Mouse (Mus musculus) forebrain, embryonic 14.5 days (tissue): ENCODE results near the gene Wdr75. TPM values are rescaled to one million over a fixed set of nuclear protein-coding genes. Genes with fewer than 3 reads are reported as not detected.

ENCODE experiments used
- ATAC-seq: fragments of 200-750 bp; cut with Nextera tagmentation; 2 replicates; pipeline ENCODE4 v1.8.0; 2017; ENCODE audit warnings: mild to moderate bottlenecking, moderate library complexity
- DNase-seq: peaks from one replicate; pipeline ENCODE4 v3.0.0-alpha.2; 2015; ENCODE audit warnings: low spot score
- H3K27ac ChIP-seq: fragments of 300-500 bp; sonication (generic); 2 replicates; pipeline ENCODE4 v1.5.1; 2014; ENCODE audit warnings: low read depth, mild to moderate bottlenecking, control low read depth, low read length, moderate library complexity
- H3K27me3 ChIP-seq: fragments of 300-500 bp; sonication (generic); replicated peaks from 2 replicates; pipeline ENCODE4 v1.6.1; 2014; ENCODE audit warnings: low read length, control low read depth, mixed read lengths; ENCODE audit not compliant: control insufficient read depth, insufficient read depth
- H3K36me3 ChIP-seq: fragments of 300-500 bp; sonication (generic); 2 replicates; pipeline ENCODE4 v1.6.1; 2014; ENCODE audit warnings: low read length, control low read depth; ENCODE audit not compliant: control insufficient read depth, insufficient read depth
- H3K4me1 ChIP-seq: fragments of 300-500 bp; sonication (generic); 2 replicates; pipeline ENCODE4 v1.6.1; 2014; ENCODE audit warnings: antibody characterized with exemption, low read length, control low read depth; ENCODE audit not compliant: control insufficient read depth, insufficient read depth
- H3K4me2 ChIP-seq: fragments of 300-500 bp; sonication (generic); 2 replicates; pipeline ENCODE4 v1.6.1; 2014; ENCODE audit warnings: mild to moderate bottlenecking, control low read depth, low read length
- H3K4me3 ChIP-seq: fragments of 300-500 bp; sonication (generic); 2 replicates; pipeline ENCODE4 v1.5.1; 2014; ENCODE audit warnings: low read depth, low read length, control low read depth
- H3K9ac ChIP-seq: fragments of 300-500 bp; sonication (generic); 2 replicates; pipeline ENCODE4 v1.6.1; 2014; ENCODE audit warnings: mild to moderate bottlenecking, low read length, control low read depth, moderate library complexity
- H3K9me3 ChIP-seq: fragments of 300-500 bp; sonication (generic); replicated peaks from 2 replicates; pipeline ENCODE4 v1.6.1; 2016; ENCODE audit warnings: low read length, control low read depth, mixed read lengths; ENCODE audit not compliant: control insufficient read depth
- whole genome bisulfite sequencing: fragments of 180-500 bp; shearing (Covaris S2); extraction: QIAGEN DNeasy Blood & Tissue Kit; methylation state at CpG from one replicate; pipeline ENCODE4 v1.1.7; 2014; 5-methylcytosine and 5-hydroxymethylcytosine counted together
- polyA plus RNA-seq: library from polyadenylated mRNA; unstranded; fragments of >200 nt; fragmentation: Nextera tagmentation; extraction: Ambion mirVana; gene quantifications from 2 replicates; pipeline ENCODE4 v1.2.1, GENCODE M21; 2014

The Wdr75 gene
- polyA plus RNA-seq, 1 experiment from 2014 or later = 66.9 TPM

DNA sequence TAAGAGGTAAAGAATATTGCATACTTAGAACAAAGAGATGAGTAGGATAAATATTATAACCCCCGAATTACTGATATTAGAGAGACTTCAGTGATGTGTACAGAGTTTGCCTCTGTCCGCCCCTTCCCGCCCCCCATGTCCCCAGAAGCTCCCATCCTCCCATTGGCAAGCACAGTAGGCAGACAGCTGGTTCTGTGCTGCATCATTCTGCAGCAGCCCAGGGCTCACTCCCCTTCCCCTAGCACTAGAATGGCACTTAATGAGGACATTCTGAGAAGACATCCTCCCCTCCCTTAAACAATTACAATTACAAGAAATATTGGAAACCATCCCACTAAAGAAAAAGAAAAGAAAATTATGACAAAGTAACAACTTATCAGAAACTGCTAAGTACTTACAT is 68.7 kb downstream of the Wdr75 start:
- no peak for ATAC-seq
- H3K4me3 ChIP-seq = no peak overlapping the region
- H3K4me2 ChIP-seq = no peak overlapping the region
- 89% methylated on average over 3 of the region's 3 CpGs for WGBS
- no peaks in the 10 kb centered on the region for H3K36me3 ChIP-seq
- no peaks in the 10 kb centered on the region for H3K27me3 ChIP-seq
- no peak overlapping the region for H3K27ac ChIP-seq
- H3K4me1 ChIP-seq = no peaks in the 10 kb centered on the region
- DNase-seq = no peak
- H3K9ac ChIP-seq = no peak overlapping the region
- H3K9me3 ChIP-seq = no peaks in the 10 kb centered on the region

GRCm38 (mm10) chr1:45864564-45865014 is 69.6 kb downstream of the Wdr75 start:
- Histone ChIP-seq H3K9me3 (no peaks in the 10 kb centered on the region), H3K27ac (no peak overlapping the region), H3K4me2 (no peak overlapping the region), H3K27me3 (no peaks in the 10 kb centered on the region), H3K9ac (no peak overlapping the region), H3K36me3 (no peaks in the 10 kb centered on the region), H3K4me3 (no peak overlapping the region), H3K4me1 (no peaks in the 10 kb centered on the region)
- no peak for DNase-seq
- no peak for ATAC-seq
- WGBS = 67% methylated on average over 4 of the region's 4 CpGs

- no peaks in the 10 kb centered on the region for H3K9me3 ChIP-seq
- no peaks in the 10 kb centered on the region for H3K36me3 ChIP-seq
- WGBS = 65% methylated on average over 1 of the region's 1 CpGs
- H3K4me1 ChIP-seq = no peaks in the 10 kb centered on the region
- H3K4me2 ChIP-seq = no peak overlapping the region
- no peaks in the 10 kb centered on the region for H3K27me3 ChIP-seq
- no peak overlapping the region for H3K9ac ChIP-seq
- DNase-seq (no peak), ATAC-seq (no peak)
- H3K4me3 ChIP-seq = no peak overlapping the region
- no peak overlapping the region for H3K27ac ChIP-seq
Measured at GRCm38 (mm10) chr1:45865316-45865715, 70.3 kb downstream of the Wdr75 start.

DNA sequence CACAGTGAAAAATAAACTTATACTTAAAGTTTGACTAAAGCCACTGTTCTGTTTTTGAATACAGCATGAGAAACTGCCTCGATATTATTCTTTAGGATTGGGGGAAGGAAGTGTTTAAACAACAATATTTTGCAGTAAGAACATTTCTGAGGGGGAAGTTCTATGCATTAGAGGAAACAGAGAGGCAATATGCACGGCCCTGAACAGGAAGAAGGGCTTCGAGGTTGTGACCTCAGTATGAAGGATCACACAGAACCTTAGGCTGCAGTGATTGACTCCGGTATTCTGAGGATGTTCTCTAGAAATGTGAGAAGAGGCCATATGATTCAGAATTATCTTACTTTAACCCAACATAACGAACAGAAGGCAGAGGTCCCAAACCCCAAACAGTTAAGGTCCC is 70.8 kb downstream of the Wdr75 start:
- Histone ChIP-seq H3K4me2 (no peak overlapping the region), H3K9ac (no peak overlapping the region), H3K4me1 (no peaks in the 10 kb centered on the region), H3K9me3 (no peaks in the 10 kb centered on the region), H3K27ac (no peak overlapping the region), H3K4me3 (no peak overlapping the region), H3K27me3 (no peaks in the 10 kb centered on the region), H3K36me3 (no peaks in the 10 kb centered on the region)
- DNase-seq (no peak), ATAC-seq (no peak)
- WGBS = 89% methylated on average over 5 of the region's 5 CpGs

DNA sequence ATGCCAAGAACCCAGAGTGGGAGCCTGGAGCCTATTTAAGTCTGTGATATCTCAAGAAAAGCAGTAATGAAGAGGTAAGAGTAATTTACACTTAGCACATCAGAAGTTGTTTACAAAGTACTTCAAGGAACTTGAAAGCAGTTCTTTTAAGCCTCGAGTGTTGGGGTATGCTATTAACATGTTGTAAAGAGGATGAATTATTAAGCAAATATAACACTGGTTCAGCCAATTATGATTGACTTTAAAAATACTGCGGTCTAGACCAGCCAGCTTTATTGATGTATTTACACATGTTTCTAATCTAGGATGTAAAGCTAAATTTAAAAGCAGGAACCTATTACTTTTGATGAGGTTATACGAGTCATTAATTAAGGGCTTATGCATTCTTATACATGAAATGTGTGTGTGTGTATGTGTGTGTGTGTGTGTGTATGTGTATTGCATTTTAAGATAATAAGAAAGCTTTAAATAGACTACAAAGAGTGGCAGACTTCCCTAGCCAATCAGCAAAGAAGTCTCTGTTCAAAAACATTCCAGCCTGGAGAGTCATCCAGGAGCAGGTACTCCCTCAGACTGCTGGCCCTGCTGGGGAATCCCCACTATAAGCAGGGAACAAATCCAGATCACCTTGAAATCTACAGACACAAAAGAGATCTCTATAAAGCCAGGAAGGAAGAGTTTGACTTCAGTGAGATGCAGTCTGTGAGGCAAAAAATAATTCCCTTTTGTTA is 71.5 kb downstream of the Wdr75 start:
- DNase-seq (no peak), ATAC-seq (no peak)
- no peaks in the 10 kb centered on the region for H3K4me1 ChIP-seq
- H3K27ac ChIP-seq = no peak overlapping the region
- H3K9ac ChIP-seq = no peak overlapping the region
- no peaks in the 10 kb centered on the region for H3K36me3 ChIP-seq
- WGBS = 73% methylated on average over 3 of the region's 3 CpGs
- H3K4me3 ChIP-seq = no peak overlapping the region
- no peak overlapping the region for H3K4me2 ChIP-seq
- H3K27me3 ChIP-seq = no peaks in the 10 kb centered on the region
- no peaks in the 10 kb centered on the region for H3K9me3 ChIP-seq

- DNase-seq (no peak), ATAC-seq (no peak)
- Histone ChIP-seq H3K4me3 (no peak overlapping the region), H3K4me2 (no peak overlapping the region), H3K27me3 (no peaks in the 10 kb centered on the region), H3K9ac (no peak overlapping the region), H3K4me1 (no peaks in the 10 kb centered on the region), H3K27ac (no peak overlapping the region), H3K9me3 (no peaks in the 10 kb centered on the region), H3K36me3 (no peaks in the 10 kb centered on the region)
- whole genome bisulfite sequencing = 91% methylated on average over 1 of the region's 1 CpGs
Measured at GRCm38 (mm10) chr1:45868050-45868449, 73.1 kb downstream of the Wdr75 start.

- no peak for DNase-seq
- ATAC-seq = no peak
- Histone ChIP-seq H3K4me1 (no peaks in the 10 kb centered on the region), H3K9me3 (no peaks in the 10 kb centered on the region), H3K27ac (no peak overlapping the region), H3K4me2 (no peak overlapping the region), H3K27me3 (no peaks in the 10 kb centered on the region), H3K4me3 (no peak overlapping the region), H3K36me3 (no peaks in the 10 kb centered on the region), H3K9ac (no peak overlapping the region)
- 81% methylated on average over 3 of the region's 3 CpGs for WGBS
Measured at GRCm38 (mm10) chr1:45868479-45869137, 73.6 kb downstream of the Wdr75 start.

Other genes starting within 250 kb of the Wdr75 start
- not detected in 2 replicates for gene Gm5269, start 95.1 kb downstream of the Wdr75 start, polyA plus RNA-seq
- 29.6 and 40.1 TPM in 2 replicates for gene Slc40a1, start 131.4 kb downstream of the Wdr75 start, polyA plus RNA-seq